Mouse (Mus musculus): ENCODE data around the gene Hace1. TPM values are rescaled to one million over a fixed set of nuclear protein-coding genes. Genes with fewer than 3 reads are reported as not detected.

The Hace1 gene
- total and polyA plus RNA-seq, 3 experiments, result 6.8 to 21.1 (median 11.4) TPM

DNA sequence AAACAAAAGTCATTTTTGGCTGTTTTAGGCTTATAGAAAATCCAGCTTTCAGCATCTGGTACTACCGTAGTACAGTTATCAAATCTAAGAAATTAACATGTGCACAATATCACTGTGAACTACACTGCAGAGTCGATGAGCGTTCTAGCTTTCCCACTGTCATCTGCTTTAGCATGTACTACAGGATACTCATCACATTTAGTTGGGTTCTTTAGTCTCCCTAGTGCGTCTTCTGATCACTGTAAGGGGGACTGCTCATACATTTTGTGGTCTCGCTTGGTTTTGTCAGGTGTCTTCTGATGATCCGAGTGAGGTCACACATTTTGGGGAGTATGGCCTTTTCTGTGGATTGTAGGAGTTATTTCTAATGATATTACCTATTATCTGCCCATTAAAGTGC, 6.2 kb downstream of the Hace1 start:
- in situ Hi-C loops (cut with MboI; ENCODE audit: low pct_ligation_motif_present, low pct_unique_long_range_greater_than_20kb, low sequenced_read_pairs) (no loop called here), dilution Hi-C loops (cut with MboI; ENCODE audit: extremely low pct_ligation_motif_present, extremely low pct_unique_long_range_greater_than_20kb, low sequenced_read_pairs) (no loop called here)
- Histone ChIP-seq H3K27me3 (replicated peaks) (no peaks in the 10 kb centered on the region), H3K4me1 (ENCODE audit: control insufficient read depth in 1 of 2, insufficient read depth in 2 of 2) (peaks cover 0 to 6% of the 10 kb centered on the region in 2 experiments; a peak in 1 of 4 replicates), H3K36me3 (replicated peaks in 1 of 2; ENCODE audit: control insufficient read depth in 1 of 2, insufficient read depth in 1 of 2, low read length in 1 of 2) (peaks cover 0 to 5% of the 10 kb centered on the region in 2 experiments), H3K4me2 (ENCODE audit: insufficient read depth, low read depth, poor library complexity, severe bottlenecking) (no peak overlapping the region), H3K79me2 (replicated peaks; ENCODE audit: control insufficient read depth, extremely low read depth, insufficient read depth, poor library complexity, severe bottlenecking) (no peaks in the 10 kb centered on the region), H3K4me3 (replicated peaks in 1 of 3; ENCODE audit: low read depth in 2 of 3, low read length in 2 of 3, poor library complexity in 1 of 3) (no peak overlapping the region), H3K27ac (ENCODE audit: insufficient read depth, low read depth) (no peak overlapping the region), H3K9ac (ENCODE audit: insufficient read depth, low read depth) (no peak overlapping the region), H3K9me3 (replicated peaks; ENCODE audit: low read length) (no peaks in the 10 kb centered on the region)
- no peak for TF ChIP-seq CHD2 (IDR thresholded peaks at IDR 0.05; ENCODE audit: low read length)
- no peak for TF ChIP-seq TCF12 (IDR thresholded peaks at IDR 0.05; ENCODE audit: low read depth, low read length)
- no peak for TF ChIP-seq NRF1 (IDR thresholded peaks at IDR 0.05; ENCODE audit: low read depth, low read length)
- TF ChIP-seq NELFE (IDR thresholded peaks at IDR 0.05; ENCODE audit: low read depth, low read length), result no peak
- TF ChIP-seq JUND (conservative IDR thresholded peaks at IDR 0.05; ENCODE audit: low read depth, low read length), result no peak
- TF ChIP-seq UBTF (IDR thresholded peaks at IDR 0.05; ENCODE audit: low read depth, low read length), result no peak
- TF ChIP-seq MXI1 (IDR thresholded peaks at IDR 0.05; ENCODE audit: low read depth, low read length), result no peak
- TF ChIP-seq SMC3 (IDR thresholded peaks at IDR 0.05; ENCODE audit: low read depth, low read length), result no peak
- no peak for TF ChIP-seq MEF2A (IDR thresholded peaks at IDR 0.05; ENCODE audit: borderline replicate concordance, low read depth, low read length)
- TF ChIP-seq USF1 (IDR thresholded peaks at IDR 0.05; ENCODE audit: low read depth, low read length), result no peak
- TF ChIP-seq ZNF384 (IDR thresholded peaks at IDR 0.05; ENCODE audit: low read depth, low read length), result no peak
- TF ChIP-seq USF2 (conservative IDR thresholded peaks at IDR 0.05; ENCODE audit: low read depth, low read length), result no peak
- TF ChIP-seq E2F4 (IDR thresholded peaks at IDR 0.05; ENCODE audit: insufficient replicate concordance, low read depth, low read length), result no peak
- TF ChIP-seq POLR2A (IDR thresholded peaks at IDR 0.05; ENCODE audit: low read depth, low read length), result no peak
- no peak for TF ChIP-seq ELF1 (IDR thresholded peaks at IDR 0.05; ENCODE audit: low read depth, low read length)
- DNase-seq (ENCODE audit: extremely low read depth), result no peak

DNA sequence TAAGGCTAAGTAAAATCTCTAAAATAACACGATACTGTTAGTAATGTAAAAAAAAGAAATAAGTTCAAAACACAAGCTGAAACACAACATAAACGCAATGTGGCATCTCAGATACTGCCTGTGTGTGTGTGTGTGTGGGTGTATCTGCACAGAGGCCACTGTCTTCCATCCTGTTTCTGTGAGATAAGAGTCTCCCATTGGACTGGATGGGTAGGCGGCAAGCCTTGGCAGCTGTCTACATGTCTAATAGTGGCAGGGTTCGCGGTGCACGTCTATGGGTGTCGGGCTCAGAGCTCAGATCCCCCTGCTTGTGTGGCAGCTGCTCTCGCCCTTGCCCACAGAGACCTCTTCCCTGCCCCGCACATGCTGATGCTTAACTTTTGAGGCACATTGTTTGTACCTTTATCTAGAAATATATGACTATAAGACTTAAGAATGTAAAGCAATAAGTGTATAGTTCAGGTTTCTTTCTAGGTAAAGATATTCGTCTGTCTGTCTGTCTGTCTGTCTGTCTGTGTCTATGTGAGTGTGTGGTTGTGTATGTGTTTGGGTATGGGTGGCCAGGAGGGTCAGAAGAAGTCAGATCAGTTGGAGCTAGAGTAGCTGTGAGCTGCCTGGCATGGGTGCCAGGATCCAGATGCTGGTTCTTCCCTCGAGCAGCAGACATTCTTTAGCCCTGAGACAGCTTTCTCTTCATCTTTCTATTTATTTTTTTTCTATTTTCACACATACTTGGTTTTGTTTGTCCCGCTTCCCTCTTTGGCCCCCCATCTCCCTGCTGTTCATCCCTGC, 6.9 kb downstream of the Hace1 start:
- TF ChIP-seq KAT2A (IDR thresholded peaks at IDR 0.05; ENCODE audit: insufficient replicate concordance, low read length), result no peak
- no peak for TF ChIP-seq JUN (IDR thresholded peaks at IDR 0.05; ENCODE audit: insufficient read depth, low read depth, low read length)
- TF ChIP-seq ZC3H11A (IDR thresholded peaks at IDR 0.05; ENCODE audit: low read depth, low read length), result no peak
- TF ChIP-seq E2F4 (IDR thresholded peaks at IDR 0.05; ENCODE audit: insufficient replicate concordance, low read depth, low read length), result no peak
- TF ChIP-seq SIN3A (IDR thresholded peaks at IDR 0.05; ENCODE audit: low read length), result no peak
- no peak for TF ChIP-seq PAX5 (IDR thresholded peaks at IDR 0.05; ENCODE audit: low read length)
- TF ChIP-seq TCF12 (IDR thresholded peaks at IDR 0.05; ENCODE audit: low read depth, low read length), result no peak
- TF ChIP-seq MEF2A (IDR thresholded peaks at IDR 0.05; ENCODE audit: borderline replicate concordance, low read depth, low read length), result no peak
- no peak for TF ChIP-seq JUND (conservative IDR thresholded peaks at IDR 0.05; ENCODE audit: low read depth, low read length)
- no peak for TF ChIP-seq CHD1 (IDR thresholded peaks at IDR 0.05; ENCODE audit: low read depth, low read length)
- no peak for TF ChIP-seq NELFE (IDR thresholded peaks at IDR 0.05; ENCODE audit: low read depth, low read length)
- TF ChIP-seq IRF4 (IDR thresholded peaks at IDR 0.05; ENCODE audit: low read depth, low read length), result no peak
- no peak for TF ChIP-seq USF1 (IDR thresholded peaks at IDR 0.05; ENCODE audit: low read depth, low read length)
- TF ChIP-seq NRF1 (IDR thresholded peaks at IDR 0.05; ENCODE audit: low read depth, low read length), result no peak
- no peak for TF ChIP-seq RAD21 (IDR thresholded peaks at IDR 0.05; ENCODE audit: low read depth, low read length)
- TF ChIP-seq TBP (conservative IDR thresholded peaks at IDR 0.05; ENCODE audit: low read depth, low read length), result no peak
- TF ChIP-seq EP300 (IDR thresholded peaks at IDR 0.05; ENCODE audit: low read length), result no peak
- no peak for TF ChIP-seq MYC (IDR thresholded peaks at IDR 0.05; ENCODE audit: low read depth, low read length)
- Histone ChIP-seq H3K4me1 (ENCODE audit: control insufficient read depth in 1 of 2, insufficient read depth in 2 of 2) (peaks cover 0 to 5% of the 10 kb centered on the region in 2 experiments; a peak in 1 of 4 replicates), H3K9me3 (replicated peaks; ENCODE audit: low read length) (no peaks in the 10 kb centered on the region), H3K79me2 (replicated peaks; ENCODE audit: control insufficient read depth, extremely low read depth, insufficient read depth, poor library complexity, severe bottlenecking) (no peaks in the 10 kb centered on the region), H3K27me3 (replicated peaks) (no peaks in the 10 kb centered on the region), H3K36me3 (replicated peaks in 1 of 2; ENCODE audit: control insufficient read depth in 1 of 2, insufficient read depth in 1 of 2, low read length in 1 of 2) (peaks cover 0 to 6% of the 10 kb centered on the region in 2 experiments), H3K4me3 (replicated peaks in 1 of 3; ENCODE audit: low read depth in 2 of 3, low read length in 2 of 3, poor library complexity in 1 of 3) (no peak overlapping the region), H3K9ac (ENCODE audit: insufficient read depth, low read depth) (no peak overlapping the region), H3K27ac (ENCODE audit: insufficient read depth, low read depth) (no peak overlapping the region), H3K4me2 (ENCODE audit: insufficient read depth, low read depth, poor library complexity, severe bottlenecking) (no peak overlapping the region)
- no peak for DNase-seq (ENCODE audit: extremely low read depth)
- in situ Hi-C loops (cut with MboI; ENCODE audit: low pct_ligation_motif_present, low pct_unique_long_range_greater_than_20kb, low sequenced_read_pairs) (no loop called here), dilution Hi-C loops (cut with MboI; ENCODE audit: extremely low pct_ligation_motif_present, extremely low pct_unique_long_range_greater_than_20kb, low sequenced_read_pairs) (no loop called here)

All from CH12.LX (cell line).